Mouse (Mus musculus) left cerebral cortex, postnatal 14 days (tissue): Measurements from ENCODE around the gene Syt13. TPM values are rescaled to one million over a fixed set of nuclear protein-coding genes. Genes with fewer than 3 reads are reported as not detected.
A peak's percentile ranks its signal among the peaks of the same experiment; 100 is the strongest.

ENCODE experiments used
- DNase-seq, 2 experiments: peaks; one replicate each; pipeline ENCODE4 v3.0.0; 2021 to 2022; ENCODE audit warnings: low spot score in 2 of 2, mixed read lengths in 1 of 2
- intact Hi-C: fragments of 180-260 bp; cut with DNase I; formaldehyde crosslinking; loops from one replicate; pipeline ENCODE4 v1.15.1; 2025
- total RNA-seq, 2 experiments: library from RNA; stranded (reverse); gene quantifications; 2 replicates each; pipeline ENCODE4 v1.2.3; 2021

Gene Syt13
- total RNA-seq, 2 experiments from 2014 or later: 161 to 170 TPM

DNA sequence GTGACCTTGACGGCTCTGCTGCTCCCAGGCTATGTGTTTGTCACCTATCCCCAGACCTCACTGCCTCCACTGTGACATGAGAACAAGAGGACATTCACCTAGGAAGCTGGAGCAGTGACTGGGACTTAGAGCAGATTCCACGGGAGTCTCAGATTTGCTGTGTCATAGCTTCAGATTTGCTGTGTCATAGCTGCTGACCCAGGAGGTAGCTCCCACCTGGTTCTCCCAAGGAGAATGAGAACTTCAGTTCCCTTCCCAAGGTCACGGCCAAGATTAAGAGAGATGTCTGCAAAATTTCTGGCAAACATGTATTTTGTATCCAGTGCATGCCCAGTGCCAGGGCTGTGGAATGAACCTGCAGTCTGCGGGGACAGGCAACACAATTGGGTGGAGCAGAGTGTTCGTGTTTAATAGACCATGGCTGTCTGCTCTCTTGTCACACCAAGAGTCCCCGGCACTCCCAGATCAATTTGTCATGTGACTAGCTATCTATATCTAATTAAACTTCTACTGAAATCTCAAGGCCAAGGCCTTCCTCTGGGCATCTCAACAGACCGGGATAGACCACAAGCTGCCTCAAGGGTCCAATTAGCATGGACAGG is 33.9 kb downstream of the Syt13 start:
- no peak for DNase-seq
- intact Hi-C loops: no loop called here

DNA sequence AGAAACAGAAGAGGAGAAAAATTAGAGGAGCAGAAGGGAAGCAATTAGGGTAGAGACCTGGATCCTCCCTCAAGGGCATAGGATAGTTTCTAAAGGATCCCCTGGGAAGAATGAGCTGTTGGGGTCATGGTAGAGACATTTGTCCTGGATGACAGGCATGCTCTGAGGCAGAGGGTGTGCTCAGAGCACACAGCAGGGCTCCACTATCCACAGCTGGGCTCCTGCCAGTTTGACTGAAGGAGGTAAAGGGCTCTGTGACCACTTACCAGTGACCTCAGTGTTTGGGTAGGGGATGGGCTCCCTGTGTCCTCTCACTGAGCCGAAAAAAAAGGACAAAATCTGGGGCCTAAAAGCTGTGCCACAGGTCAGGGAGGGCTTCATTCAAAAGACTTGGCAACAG is 34.6 kb downstream of the Syt13 start:
- intact Hi-C loops: no loop called here
- DNase-seq: no peak

DNA sequence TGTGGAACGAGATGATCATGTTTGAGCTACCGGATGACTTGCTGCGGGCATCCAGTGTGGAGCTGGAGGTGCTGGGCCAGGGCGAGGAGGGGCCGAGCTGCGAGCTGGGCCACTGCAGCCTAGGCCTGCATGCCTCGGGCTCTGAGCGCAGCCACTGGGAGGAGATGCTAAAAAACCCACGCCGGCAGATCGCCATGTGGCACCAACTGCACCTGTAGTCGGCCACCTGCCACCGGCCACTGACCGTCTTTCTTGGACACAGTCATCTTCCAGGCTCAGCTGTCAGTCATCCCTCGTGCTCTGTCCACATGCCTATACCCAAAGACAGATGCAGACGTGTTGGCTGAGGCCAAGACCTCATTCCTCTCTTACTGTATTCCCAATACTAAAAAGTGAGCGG is 38.6 kb downstream of the Syt13 start:
- no peak for DNase-seq
- intact Hi-C loops: no loop called here

DNA sequence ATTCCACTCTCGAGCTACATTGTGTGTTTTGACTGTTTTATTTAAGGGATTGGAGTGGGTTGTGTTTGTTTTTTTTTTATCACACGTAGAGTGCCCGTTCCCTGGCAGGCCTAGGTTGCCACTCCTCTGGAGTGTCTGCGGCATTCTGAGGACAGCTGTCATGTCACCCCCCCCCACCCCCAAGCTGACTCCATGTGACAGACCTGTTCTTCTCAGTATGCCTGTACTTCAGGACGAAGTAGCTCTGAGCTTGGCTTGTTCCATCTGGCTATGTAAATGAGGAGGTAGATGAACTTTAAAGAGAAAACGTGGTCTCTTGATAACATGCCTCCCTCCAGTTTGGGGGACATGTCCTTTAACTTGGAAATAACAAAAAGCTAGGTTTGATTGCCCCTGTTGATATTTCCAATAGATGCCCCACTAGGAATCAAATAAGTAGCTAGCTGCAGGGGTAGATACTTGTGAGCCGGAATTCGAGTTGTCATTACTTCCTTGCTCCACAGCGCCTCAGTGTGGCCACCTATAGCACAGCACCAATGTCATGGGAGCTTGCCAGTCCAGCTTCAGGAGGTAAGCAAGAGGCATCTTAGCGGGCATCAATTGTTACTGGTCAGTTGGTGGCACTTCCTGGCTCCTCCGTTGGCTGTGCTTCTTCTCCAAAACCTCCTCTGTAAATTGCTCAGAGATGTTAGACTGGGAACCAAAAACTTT is 39.7 kb downstream of the Syt13 start:
- intact Hi-C loops: loop anchor here (2.0 kb wide), 1 partner anchor 40 kb away; the partner anchor contains the start of gene Syt13
- DNase-seq: peak; percentile 75 to 82

DNA sequence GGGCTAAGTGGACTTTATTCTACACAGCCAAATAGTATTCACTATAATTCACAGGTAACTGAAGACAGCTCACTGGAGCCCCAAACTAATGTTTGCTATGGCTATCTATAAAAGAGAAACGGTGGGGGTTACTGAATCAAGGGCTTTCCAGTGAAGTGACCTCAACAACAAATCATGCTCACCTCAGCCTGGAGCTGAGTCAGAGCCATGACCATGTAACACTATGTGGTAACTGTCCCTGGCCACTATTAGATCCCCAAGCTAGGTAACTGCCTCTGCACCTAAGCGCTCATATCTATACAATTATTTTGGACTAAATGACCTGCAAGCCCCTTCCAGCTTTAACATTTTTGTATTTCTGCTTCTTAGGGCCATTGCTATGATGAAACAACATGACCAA is 42.0 kb downstream of the Syt13 start:
- intact Hi-C loops: no loop called here
- DNase-seq: no peak

DNA sequence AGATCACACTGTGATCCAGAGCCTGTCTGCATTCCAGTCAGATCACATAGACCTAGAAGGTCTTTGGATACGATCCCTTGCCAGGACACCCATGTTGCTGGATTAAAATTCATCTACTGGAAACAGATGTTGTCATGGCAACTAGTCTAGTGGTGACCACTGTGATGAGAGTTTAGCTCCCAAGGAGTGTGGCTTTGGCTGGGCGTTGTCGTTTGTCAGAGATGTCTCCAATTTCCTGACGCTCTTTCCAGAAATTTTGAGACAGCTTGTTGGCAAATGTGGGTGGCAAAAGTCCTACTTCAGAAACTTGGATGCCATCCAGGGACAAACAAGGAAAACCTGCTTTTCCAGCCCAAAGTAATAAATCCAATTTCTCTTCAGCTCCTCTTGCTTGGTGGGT is 43.7 kb downstream of the Syt13 start:
- intact Hi-C loops: no loop called here
- DNase-seq: peak; percentile 49 to 71

DNA sequence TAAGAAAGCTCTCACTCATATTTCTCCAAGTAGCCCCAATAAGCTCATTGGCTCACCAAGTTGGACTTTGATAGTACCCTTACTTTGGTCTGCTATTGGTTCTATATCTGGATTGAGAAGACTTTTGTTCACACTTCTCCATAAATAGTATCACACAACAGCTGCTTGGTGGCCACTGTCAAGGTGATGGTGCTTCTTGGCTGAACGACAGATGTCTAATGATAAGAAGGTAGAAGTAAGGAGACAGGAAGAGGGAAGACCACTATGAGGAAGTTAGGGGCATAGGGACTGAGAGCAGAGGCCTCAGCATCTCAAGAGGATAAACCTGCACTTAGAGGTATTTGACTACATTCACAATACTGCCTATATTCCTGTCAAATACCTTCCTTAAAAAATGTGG is 49.4 kb downstream of the Syt13 start:
- DNase-seq: no peak
- intact Hi-C loops: no loop called here

DNA sequence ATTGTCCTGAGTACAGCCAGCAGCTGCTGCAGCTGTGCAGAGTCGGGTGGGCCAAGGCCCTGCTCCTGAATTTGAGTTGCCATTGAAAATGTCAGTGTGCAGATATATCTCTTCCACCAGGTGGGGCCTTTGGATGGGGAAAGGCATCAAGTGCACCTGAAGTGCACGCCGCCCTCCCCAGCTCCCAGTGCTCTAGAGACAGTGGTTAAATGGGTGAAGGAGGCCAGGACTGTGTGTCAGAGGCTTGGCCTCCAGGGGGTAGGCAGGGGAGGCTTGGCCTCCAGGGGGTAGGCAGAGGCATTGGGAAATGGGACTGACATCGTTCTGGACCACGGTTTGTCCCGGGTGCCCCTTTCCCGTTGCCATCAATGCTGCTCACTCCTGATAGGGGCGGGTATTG is 51.4 kb downstream of the Syt13 start:
- intact Hi-C loops: no loop called here
- DNase-seq: no peak

DNA sequence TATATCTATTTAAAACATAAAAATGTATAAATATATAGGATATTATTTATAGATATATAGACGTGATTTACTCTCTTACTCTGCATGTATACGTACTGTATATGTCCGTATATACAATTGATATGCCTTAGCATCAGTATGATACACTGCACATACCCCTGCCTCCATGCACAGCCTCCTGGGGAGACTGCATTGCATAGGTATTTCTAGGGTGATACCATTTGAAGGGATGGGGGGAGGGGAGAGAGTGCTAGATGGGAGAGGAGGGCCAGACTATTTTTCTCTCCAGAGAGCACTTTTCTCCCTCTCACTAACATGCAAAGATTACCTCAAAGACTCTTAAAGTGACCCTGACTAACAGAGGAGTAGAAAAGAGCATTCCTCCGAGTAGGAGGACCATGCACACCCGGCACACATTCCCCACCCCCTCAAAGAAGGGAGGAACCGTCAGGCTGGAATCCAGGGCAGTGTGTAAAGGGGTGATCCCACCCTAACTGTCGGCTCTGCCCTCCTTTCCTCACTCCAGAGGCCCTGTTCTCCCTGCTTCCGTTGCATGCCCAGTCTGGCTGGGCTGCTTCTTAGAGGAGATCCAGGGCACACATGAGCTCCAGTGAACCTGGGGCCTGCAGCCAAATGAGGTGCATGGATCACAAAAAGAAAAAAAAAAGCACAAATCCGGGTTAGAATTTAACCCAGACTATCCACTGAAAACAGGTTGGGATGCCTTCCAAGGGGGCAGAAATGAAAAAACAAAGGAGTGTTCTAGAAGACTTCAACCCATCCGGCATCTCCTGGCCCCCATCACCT is 52.3 kb downstream of the Syt13 start:
- intact Hi-C loops: no loop called here

DNA sequence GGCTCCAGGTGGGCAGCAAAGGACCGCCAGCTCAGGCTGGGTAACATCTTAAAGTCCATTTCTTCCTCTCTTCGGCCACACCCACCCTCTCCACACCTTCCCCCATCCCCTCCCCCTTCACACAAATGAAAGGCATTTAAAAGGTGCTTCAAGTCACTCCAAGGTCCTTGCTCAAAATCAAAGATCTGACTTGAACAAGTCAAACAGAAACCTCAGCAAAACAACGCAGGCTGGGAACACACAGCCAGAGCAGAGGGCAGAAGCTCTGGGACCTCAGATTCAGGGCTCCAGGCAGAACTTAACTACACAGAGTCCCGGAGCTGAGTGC is 52.9 kb downstream of the Syt13 start:
- intact Hi-C loops: no loop called here

More for the DNA sequence above, 52.3 kb downstream of the Syt13 start:
- no peak for DNase-seq

DNA sequence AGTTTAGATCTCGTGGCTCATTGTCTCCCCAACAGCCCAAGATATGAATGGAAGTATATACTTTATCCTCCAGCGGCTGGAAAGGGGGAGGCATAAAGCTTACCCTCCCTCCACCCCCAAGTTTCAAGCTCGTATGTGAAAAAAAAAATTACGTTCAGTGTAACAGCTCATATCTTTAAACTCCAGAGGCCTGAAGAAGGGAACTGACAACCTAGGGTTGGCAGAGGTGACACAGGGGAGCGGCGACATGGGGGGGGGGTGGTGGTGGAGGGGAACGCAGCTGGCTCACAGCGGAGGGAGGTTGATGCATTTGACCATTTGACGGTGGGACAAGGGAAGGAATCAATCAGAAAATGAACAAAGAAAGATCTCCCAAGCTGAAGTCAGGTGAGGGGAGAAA is 56.2 kb downstream of the Syt13 start:
- intact Hi-C loops: no loop called here
- no peak for DNase-seq

More for the DNA sequence above, 52.9 kb downstream of the Syt13 start:
- DNase-seq: no peak

DNA sequence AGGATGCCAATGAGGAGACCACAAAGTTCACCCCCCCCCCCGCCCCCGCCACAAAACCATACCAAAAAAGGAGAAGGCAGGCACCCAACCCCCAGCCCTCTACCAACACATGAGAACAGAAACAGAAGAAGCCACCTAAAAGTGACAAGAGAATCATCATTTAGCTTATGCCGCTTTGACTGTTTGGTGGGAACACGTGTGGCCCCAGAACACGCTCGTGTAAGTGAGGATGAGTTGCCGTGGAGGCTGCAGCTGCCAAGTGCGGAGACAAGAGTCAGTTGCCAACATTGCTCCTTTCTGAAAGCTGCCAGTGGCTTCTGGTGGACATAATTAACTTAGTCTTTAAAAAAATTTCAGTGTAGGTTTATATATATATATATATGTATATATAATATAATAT is 56.6 kb downstream of the Syt13 start:
- peak in 1 of 2 experiments; percentile 57 for DNase-seq
- intact Hi-C loops: no loop called here

DNA sequence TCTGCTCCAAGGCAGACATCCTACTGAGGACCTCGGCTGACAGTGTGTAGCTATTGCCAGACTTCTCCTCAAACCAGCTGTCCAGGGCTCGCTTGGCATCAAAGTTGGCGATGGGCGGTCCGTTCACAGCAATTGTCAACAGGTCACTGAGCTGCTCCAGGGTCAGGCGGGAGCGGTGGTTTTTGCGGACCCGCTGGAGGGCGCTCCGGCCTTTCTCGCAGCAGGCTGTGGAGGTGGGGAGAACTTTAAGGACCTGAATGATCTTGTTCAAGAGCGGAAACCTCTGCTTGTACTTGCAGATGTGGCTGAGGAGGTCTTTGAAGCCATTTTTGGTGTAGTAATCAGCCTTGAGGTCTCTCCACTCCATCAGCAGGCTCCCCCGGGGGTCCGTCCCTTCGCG is 57.2 kb downstream of the Syt13 start:
- no peak for DNase-seq
- intact Hi-C loops: no loop called here

DNA sequence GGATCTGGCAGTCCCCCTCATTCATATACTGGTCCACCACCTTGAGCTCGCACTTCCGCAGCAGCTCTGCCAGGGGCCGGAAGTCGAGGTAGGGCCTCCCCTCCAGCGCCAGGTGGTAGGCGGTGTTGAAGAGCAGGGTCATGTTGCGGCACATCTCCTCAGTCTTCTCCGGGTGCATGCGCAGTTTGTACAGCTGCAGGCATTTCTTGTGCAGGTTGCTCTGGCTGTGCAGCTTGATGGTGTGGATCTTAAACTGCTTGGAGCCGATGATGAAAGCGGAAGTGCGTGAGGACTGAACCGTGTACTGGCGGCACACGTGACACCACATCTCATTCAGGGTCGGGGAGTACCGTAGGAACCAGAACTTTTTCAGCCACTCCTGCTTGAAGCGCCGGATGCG is 58.7 kb downstream of the Syt13 start:
- intact Hi-C loops: no loop called here
- no peak for DNase-seq

DNA sequence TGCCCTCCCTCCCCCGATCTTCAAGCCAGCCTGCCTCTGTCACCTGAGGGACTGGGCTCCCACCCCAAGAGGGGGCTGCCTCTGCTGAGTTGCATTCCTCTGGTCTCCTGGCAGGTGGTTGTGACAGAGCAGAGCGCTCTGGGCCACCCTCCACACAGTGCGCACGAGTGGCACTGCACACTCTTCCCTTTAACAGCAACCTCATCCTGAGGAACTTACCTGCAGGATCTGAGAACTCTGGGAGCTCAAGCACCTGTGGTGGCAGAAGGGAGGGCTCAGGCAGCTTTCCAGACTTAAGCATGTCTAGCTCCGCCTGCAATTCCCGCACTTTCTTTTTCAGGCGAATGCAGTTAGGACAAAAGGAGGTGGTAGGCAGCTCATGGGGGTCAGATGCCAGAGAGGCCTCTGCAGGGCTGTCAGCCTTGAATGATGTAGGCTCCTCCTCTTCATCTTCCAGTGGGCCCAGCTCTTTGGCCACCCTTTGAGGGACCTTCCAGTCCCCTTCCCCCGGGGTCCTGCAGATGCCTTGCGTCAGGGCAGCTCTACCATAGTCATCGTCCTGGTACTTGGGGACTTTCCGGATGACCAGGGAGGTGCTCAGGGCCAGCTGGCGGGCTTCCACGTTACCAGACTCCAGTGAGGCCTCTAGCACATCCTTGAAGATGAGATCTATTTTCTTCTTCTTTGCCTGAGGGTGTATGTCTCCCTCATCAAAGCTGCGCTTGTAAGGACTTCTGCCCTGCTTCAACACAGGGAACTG is 60.3 kb downstream of the Syt13 start:
- intact Hi-C loops: no loop called here
- DNase-seq: no peak

DNA sequence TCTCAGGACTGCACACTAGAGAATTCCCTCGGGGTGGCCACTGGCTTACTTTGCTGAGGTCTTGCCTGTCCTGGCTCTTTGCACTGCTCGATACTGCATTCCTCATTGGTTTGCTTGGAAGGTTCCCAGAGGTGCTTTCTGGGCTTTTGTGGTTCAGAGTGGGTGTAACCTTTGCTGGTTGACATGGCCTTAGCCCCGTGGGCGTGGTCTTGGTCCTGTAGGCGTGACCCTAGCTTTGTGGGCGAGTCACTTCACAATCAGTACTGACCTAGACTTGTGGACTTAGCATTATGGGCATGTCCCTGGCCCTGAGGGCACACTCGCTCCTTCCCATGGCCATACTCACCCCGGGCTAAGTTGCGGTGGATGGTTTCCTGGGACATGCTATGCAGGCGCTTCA is 65.3 kb downstream of the Syt13 start:
- intact Hi-C loops: no loop called here
- DNase-seq: no peak

DNA sequence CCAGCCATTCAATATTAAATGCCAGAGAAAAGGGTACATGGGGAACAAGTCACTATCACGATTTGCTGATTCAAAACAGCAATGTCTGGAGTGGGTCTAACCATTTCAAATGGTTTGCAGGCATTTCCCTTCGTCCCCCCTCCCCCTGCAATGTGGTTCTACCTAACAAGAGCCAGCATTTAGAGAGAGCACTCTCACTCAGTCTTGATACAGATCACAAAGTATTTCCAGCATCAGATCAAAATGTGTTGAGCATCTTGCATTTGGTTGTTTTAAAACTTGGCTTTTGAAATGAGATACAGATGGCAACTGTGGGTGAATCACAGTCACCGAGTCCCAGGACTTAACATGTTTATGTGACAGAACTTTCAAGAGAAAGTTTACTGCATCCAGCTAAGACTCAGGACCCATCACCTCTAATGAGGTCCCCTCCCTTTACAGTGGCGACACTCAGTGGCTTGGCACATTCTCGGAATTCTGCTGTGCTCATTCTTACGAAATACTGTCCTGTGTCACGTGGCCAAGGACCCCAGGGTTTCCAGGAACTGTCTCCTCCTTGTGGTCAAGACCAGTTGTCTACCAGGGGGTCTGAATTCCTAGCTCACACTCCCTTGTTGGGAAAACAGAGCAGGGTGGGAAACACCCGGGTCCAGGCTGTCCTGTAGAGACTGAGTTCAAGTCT is 67.8 kb downstream of the Syt13 start:
- intact Hi-C loops: no loop called here
- DNase-seq: peak in 1 of 2 experiments; percentile 43

DNA sequence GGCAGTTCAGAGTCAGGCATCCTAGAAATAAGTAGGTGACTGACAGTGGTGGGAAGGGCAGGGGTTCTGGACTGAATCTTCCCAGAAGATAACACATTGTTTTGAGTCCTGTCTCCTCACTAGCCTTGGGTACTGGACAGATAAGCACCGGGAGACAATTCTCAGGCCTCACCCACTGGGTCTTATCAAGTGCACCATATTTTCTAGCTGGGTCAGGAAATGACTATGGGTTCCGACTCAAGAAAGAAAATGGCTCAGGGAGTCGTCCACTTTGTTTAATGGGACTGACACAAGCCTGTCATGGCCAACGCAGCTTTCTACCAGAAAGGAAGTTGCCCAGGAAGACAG is 68.3 kb downstream of the Syt13 start:
- no peak for DNase-seq
- intact Hi-C loops: no loop called here

DNA sequence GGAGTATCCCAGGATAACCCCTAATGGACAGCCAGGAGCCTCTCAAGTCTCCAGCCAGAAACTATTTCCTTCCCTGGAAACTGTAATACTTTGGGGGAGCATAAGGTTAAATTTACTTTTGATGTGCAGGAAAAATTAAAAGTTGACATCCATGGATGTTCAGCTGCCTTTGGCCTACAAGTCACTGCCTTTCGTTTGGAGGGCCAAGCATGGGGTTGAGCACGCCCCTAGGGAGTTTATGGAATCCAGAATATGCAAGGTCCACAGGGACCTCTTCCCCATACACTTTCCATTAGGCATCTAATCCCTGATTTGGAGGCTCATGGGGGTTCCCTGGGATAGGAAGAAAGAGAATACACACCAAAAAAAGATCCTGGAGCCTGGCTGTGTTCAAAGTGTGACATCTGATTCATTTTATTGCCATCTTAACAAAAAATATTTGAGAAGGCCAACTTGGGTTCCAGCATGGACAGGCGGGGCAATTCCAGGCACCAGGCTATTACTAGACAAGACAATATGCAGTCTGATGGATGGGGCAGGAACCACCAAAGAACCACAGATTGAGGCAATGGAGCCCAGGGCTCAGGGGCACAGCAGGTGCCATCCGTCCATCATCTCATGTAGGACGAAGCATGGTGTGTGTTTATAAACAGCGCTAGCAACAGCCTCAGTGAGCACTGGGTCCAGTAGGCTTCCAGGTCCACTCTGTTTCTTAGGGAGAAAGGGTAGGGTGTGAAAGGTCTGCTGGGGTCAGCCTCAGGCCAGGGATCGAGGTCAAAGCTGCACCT is 69.6 kb downstream of the Syt13 start:
- no peak for DNase-seq
- intact Hi-C loops: no loop called here
